Mouse (Mus musculus) cerebellum, postnatal 10 days (tissue): Measurements from ENCODE around the gene Npl.
"Not testable (repeated sequence)": the region's sequence is repeated elsewhere in the genome, so short reads cannot be mapped to it uniquely, and the experiment has no call there.

ENCODE experiments used
- DNase-seq, 2 experiments: peaks; one replicate each; pipeline ENCODE4 v3.0.0; 2021; ENCODE audit warnings: mixed read lengths in 2 of 2

Npl gene

DNA sequence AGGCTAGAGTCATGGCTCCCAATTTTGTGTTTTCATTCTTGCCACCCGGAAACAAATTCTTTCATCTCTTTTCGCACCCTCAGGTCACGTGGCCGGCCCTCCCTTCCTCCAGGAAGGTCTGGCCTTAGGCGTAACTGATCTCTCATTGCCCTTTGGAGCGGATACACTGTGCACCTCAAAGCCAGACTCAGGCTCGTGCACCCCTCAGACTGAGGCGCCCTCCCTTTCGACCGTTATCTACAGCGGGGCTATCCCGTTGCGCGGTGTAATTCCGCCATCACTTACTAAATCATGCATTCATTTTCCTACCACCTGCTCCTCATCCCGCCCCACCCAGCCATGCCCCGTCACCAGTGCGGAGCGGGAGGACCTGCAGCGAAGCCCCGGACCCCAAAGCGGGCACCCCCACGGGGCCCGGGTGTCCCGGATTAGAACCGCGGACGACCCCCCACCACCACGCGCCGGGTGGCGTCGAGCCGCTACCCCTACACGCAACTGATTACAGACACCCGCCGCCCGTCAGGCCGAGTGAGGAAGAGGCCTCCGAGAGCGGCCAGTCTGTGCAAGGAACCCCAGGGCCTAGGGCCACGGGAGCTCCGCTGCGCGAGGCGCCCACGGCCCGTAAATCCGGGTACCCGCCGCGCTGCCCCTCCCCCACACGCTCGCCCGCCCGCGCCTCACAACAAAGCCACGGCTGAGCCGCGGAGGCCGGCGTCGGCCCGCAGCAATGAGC lies 62.9 kb downstream of the Npl start:
- DNase-seq, result peak; percentile 65 to 93

DNA sequence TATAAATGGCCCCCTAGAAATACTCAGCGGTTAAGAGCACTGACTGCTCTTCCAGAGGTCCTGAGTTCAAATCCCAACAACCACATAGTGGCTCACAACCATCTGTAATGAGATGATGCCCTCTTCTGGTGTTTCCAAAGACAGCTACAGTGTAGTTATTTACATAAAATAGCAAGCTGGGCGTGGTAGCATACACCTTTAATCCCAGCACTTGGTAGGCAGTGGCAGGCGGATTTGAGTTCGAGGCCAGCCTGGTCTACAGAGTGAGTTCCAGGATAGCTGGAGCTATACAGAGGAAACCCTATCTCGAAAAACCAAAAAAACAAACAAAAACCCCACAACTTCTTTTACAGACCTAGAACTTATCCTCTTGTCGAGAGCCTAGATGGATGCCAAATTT lies 63.7 kb downstream of the Npl start:
- not testable (repeated sequence) for DNase-seq

DNA sequence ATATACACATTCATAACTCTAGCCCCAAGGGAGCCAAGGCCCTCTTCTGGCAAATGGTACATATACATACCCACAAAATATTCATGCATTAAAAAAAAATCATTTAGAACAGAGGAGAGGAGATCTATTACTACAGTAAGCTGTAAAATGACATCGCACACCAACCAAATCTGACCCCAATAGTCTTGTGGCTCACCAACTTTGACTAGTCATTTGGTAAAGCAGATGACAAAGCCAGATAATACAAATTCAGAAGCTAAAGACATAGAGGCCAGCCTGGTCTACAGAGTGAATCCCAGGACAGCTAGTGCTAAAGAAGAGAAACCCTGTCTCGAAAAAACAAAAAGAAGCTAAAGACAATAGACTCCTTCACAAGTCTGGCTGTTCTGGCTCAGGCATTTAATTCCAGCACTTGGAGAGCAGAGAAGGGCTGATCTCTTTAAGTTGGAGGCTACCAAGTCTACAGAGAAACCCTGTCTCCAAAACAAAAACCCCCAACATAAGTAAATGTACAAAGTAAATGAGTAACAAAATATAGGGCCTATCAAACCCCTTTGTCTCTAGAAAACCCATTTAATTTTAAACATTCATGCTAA lies 64.5 kb downstream of the Npl start:
- DNase-seq, result no peak

DNA sequence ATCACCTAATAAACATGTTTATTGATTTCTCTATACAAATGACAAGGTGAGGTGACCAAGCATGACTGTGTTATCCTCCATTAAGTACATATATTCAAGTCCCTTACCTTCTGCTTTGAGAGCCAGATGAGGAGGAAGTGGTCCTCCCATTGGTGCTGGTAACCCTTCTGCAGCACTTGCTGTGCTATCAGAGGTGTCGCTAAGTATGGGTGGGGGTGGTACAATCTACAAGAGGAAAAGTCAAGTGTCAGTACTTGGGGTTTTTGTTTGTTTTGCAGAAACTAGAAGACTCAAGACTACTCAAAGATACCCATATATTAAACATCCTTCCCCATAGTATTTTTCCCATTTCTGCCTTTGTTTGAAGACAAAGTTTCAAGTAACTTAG lies 68.8 kb downstream of the Npl start:
- DNase-seq, result no peak

DNA sequence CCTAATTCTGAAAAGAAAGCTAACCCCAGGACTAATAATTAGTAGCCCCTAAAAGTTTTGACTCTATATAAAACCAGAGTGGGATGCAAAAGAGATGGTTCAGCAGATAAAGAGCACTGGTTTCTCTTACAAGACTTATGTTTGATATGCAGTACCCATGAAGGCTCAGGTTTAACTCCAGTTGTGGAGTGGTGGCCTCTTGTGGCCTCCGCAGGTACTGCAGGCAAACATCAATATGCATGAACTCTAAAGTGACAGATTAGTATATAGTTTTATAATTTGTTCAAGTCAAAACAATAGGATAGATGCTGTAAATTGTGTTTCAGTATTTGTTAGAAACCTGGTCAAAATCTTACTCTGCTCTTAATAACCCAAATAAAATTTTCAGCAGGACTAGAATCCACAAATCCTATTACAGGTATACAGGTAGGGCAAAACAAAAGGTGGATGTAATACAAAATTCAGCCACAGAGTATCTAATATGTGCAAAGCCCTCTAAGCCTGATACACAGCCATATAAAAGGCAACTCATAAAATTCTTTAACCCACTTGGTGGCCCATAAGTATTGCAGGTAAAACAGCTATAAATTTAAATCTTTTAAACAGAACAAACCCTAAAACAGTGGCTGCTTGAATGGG lies 69.3 kb downstream of the Npl start:
- DNase-seq, result peak; percentile 83 to 87

DNA sequence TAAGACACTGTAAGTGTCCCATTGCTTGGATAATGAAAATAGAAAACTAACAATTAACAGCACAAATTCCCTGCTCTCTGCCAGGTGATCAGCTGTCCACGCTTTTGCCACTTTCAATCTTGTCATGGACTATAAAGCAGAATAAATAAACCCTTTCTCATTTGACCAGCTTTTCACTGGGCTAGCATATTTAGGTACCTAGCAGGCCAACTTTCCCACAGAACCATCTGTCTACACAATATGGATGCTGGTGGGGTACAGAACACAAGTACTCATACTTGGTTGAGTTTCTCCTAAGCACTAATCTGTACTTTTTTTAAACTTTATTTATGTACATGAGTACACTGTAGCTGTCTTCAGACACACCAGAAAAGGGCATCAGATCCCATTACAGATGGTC lies 70.5 kb downstream of the Npl start:
- DNase-seq, result no peak

DNA sequence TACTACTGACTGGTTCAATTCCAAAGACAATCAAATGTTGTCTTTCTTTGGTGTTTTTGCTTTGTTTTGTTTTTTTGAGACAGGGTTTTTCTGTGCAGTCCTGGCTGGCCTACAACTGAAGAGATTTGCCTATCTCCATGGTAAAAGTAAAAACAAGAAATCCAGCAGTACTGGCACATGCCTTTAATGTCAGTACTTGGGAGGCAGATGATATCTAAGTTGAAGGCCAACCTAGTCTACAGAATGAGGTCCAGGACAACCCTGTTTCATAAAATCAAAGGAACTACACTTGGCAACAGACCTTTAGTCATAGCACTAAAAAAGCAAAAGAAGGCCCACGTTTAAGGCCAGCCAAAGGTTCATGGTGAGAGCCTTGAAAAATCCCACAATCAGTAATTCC lies 88.0 kb downstream of the Npl start:
- no peak for DNase-seq

DNA sequence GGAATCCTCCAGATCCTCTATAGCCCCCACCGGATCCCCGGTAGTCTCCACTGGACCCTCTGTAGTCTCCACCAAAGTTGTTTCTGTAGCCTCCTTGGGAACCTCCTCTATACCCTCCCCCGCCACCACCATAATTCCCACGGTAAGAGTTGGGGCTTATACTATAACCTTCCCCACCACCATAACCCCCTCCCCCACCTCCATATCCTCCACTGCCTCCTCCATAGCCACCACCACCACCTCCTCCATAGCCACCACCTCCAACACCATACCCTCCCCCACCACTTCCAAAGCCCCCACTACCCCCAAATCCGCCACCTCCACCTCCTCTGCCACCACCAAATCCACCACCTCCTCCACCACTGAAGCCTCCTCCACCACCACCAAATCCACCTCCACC lies 93.7 kb downstream of the Npl start:
- DNase-seq, result peak in 1 of 2 experiments; percentile 9

DNA sequence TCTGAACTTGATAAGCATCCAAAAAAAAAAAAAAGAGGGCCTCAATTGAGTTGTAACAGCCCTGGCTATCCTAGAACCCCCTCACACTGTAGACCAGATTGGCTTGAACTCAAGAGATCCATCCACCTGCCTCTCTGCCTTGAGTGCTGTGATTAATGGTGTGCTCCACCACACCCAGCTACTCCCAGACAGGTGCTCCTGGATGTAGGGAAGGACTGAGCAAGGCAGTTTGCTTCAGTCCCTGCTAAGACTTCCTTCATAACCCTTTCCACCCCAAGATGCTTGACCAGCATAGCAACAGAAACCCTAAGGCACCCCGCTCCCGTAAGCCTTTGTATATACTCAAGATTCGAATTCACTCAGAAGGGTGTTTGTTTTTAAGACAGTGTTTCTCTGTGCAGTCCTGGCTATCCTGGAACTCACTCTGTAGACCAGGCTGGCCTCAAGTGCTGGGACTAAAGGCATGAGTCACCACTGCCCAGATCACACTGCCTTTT lies 96.7 kb downstream of the Npl start:
- no peak for DNase-seq
